Mouse (Mus musculus) large intestine, adult 2 months (tissue): ENCODE data around the gene Dynlrb1. TPM values are rescaled to one million over a fixed set of nuclear protein-coding genes. Genes with fewer than 3 reads are reported as not detected.

Source experiments
- DNase-seq: peaks from one replicate; pipeline ENCODE4 v3.0.0-alpha.2; 2012; ENCODE audit warnings: low read depth, low spot score
- WGBS: fragments of 180-500 bp; shearing (Covaris S2); methylation state at CpG from one replicate; pipeline ENCODE4 v1.1.7; 2018; 5-methylcytosine and 5-hydroxymethylcytosine counted together
- polyA plus RNA-seq: library from polyadenylated mRNA; depleted of rRNA; stranded (reverse); fragments of >200 nt; gene quantifications from 2 replicates; pipeline ENCODE4 v1.2.3, GENCODE M21; 2012; rRNA removed

Dynlrb1 gene
- polyA plus RNA-seq: 256 and 262 TPM in 2 replicates

- WGBS: under 1% methylated on average over 50 of the region's 50 CpGs
- peak; percentile 97 for DNase-seq
Observed at GRCm38 (mm10) chr2:155236362-155236992, at the start of gene Dynlrb1. Gene Dynlrb1 (plus strand): TSS chr2:155236533.

GRCm38 (mm10) chr2:155207419-155207818 is 28.9 kb upstream of the Dynlrb1 start:
- WGBS: 77% methylated on average over 2 of the region's 2 CpGs
- no peak for DNase-seq

GRCm38 (mm10) chr2:155223145-155223544 is 13.2 kb upstream of the Dynlrb1 start:
- no peak for DNase-seq
- 70% methylated on average over 2 of the region's 2 CpGs for WGBS

- DNase-seq: no peak
- 72% methylated on average over 7 of the region's 7 CpGs for WGBS
Observed at GRCm38 (mm10) chr2:155224721-155225120, 11.6 kb upstream of the Dynlrb1 start.

GRCm38 (mm10) chr2:155235746-155236361 is 479 bp upstream of the Dynlrb1 start:
- DNase-seq: no peak

DNA sequence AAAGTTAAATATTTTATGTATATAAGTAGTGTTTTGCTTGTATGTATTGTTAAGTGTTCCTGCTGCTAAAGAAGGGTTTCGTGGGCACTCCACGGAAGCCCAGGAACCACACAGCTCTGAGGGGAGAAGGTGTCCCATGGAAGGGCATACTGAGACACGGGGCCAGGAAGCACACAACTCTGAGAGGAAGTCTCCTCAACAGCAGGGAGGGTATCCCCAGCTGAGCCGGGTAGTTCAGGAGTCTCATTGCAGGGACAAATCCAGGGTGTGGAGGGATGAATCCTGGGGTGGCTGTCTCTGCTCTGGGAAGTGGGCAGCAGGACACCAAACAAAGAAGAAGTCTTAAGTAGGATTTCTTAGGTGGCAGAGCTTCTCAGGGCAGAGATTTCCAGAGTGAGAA is 943 bp downstream of the Dynlrb1 start:
- WGBS: 3% methylated on average over 4 of the region's 4 CpGs
- no peak for DNase-seq

More at GRCm38 (mm10) chr2:155235746-155236361, 479 bp upstream of the Dynlrb1 start:
- 5% methylated on average over 13 of the region's 13 CpGs for WGBS

DNA sequence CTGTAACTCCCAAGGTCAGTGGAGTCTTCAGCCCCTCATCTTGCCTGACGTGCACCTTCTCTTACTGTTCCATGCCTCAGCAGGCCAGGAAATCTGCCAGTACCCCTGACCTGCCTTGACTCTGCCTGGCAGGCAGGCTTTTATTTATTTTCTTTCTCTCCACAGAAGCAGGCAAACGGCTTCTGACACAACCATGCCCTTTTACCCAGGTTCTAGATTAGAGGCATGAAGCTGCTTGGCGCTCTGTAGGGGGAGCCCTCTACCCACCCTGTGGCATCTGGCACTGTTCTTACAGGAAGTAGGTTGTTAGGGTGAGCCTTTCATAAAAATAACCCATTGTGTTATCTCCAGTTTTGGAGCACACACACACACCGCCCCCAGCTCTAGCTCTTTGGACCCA is 4.6 kb downstream of the Dynlrb1 start:
- DNase-seq: no peak
- WGBS: 38% methylated on average over 4 of the region's 4 CpGs

GRCm38 (mm10) chr2:155242296-155242855 is 6.0 kb downstream of the Dynlrb1 start:
- DNase-seq: no peak
- WGBS: 54% methylated on average over 7 of the region's 7 CpGs

GRCm38 (mm10) chr2:155246231-155246630 is 9.9 kb downstream of the Dynlrb1 start:
- DNase-seq: no peak
- WGBS: 90% methylated on average over 4 of the region's 4 CpGs

GRCm38 (mm10) chr2:155248206-155248605 is 11.9 kb downstream of the Dynlrb1 start:
- WGBS: 65% methylated on average over 1 of the region's 1 CpGs
- DNase-seq: no peak

GRCm38 (mm10) chr2:155248718-155249117 is 12.4 kb downstream of the Dynlrb1 start:
- no peak for DNase-seq
- WGBS: 73% methylated on average over 2 of the region's 2 CpGs

GRCm38 (mm10) chr2:155249588-155249987 is 13.3 kb downstream of the Dynlrb1 start:
- WGBS: 88% methylated on average over 5 of the region's 5 CpGs
- no peak for DNase-seq

DNA sequence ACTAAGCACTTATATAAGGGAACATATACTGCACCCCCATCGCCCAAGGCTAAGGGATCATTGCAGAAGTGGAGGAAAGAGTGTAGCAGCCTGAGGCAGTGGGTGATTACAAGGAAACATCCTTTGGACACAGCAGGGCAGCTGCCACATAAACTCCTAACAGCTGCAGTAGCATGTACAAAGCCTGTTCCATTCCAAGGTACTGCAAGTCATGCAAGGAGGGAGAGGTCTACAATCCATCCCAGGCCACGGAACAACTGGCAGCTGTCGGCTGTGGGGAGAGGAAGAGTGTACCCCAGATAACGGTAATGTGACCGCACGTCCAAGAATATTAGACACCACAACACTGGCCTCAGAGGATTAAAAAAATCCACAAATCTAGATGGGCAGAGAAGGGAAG is 29.2 kb downstream of the Dynlrb1 start:
- no peak for DNase-seq
- 90% methylated on average over 6 of the region's 6 CpGs for WGBS

DNA sequence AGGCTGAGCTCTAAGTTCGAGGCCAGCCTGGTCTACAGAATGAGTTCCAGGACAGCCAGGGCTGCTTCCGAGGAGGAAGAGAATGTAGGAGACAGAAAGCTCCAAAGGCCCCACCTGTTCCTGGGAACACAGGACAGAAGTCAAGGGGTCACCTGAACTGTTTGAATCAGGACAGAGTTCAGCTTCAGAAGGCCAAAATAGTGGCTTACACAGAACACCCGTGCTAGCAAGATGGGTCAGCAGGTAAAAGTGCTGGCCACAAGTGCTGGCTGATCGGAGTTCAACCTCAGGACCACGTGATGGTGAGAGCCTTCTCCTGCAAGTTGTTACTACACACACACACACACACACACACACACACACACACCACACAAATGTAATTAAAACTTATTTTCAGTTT is 30.6 kb downstream of the Dynlrb1 start:
- 71% methylated on average over 5 of the region's 5 CpGs for WGBS
- no peak for DNase-seq

GRCm38 (mm10) chr2:155271957-155272356 is 35.6 kb downstream of the Dynlrb1 start:
- DNase-seq: no peak
- WGBS: 85% methylated on average over 6 of the region's 6 CpGs

- no peak for DNase-seq
- 63% methylated on average over 10 of the region's 10 CpGs for WGBS
Observed at GRCm38 (mm10) chr2:155272396-155273170, 36.2 kb downstream of the Dynlrb1 start.

- DNase-seq: no peak
- 86% methylated on average over 8 of the region's 8 CpGs for WGBS
Observed at GRCm38 (mm10) chr2:155273603-155274002, 37.3 kb downstream of the Dynlrb1 start.

- 1% methylated on average over 47 of the region's 47 CpGs for WGBS
- DNase-seq: peak; percentile 80
Observed at GRCm38 (mm10) chr2:155276195-155276594, 39.9 kb downstream of the Dynlrb1 start, which contains the start of gene Map1lc3a. Gene Map1lc3a (plus strand): TSS chr2:155276297.

DNA sequence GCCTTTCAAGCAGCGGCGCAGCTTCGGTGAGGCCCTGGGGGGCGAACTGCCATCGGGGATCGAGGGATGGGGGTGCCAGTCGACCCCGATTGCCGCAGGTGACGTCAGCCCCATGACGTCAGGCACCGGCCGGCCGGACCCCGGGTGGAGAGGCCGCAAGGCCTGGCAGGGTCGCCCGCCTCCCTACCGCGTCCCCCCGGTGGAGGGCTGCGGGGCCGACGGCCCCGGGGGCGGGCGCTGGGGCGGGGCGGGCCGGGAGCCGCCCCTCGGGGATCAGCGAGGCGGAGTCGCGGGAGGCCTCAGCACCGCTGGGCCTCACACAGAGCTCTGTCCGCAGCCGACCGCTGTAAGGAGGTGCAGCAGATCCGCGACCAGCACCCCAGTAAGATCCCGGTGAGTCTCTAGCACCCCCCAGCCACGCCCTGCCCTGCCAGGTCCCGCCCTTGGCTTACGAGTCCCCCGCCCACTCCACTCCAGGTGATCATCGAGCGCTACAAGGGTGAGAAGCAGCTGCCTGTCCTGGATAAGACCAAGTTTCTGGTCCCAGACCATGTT is 40.4 kb downstream of the Dynlrb1 start:
- DNase-seq: no peak
- WGBS: 1% methylated on average over 42 of the region's 49 CpGs

GRCm38 (mm10) chr2:155277721-155278120 is 41.4 kb downstream of the Dynlrb1 start:
- 63% methylated on average over 2 of the region's 2 CpGs for WGBS
- no peak for DNase-seq
